Mouse (Mus musculus) right cerebral cortex, postnatal 36 days (tissue): ENCODE data around the gene Prdm5.

Experiments used
- DNase-seq, 2 experiments: peaks; one replicate each; pipeline ENCODE4 v3.0.0; 2022; ENCODE audit warnings: low spot score in 2 of 2, mixed read lengths in 1 of 2

The Prdm5 gene

GRCm38 (mm10) chr6:65778861-65779688, at the start of gene Prdm5:
TSS of gene Prdm5 (plus strand) at chr6:65778988.
- DNase-seq = peak in 1 of 2 experiments; percentile 9

GRCm38 (mm10) chr6:65739442-65739841, 39.3 kb upstream of the Prdm5 start:
- DNase-seq = no peak

- DNase-seq = no peak
These were observed 35.5 kb upstream of the Prdm5 start for GRCm38 (mm10) chr6:65743144-65743870.

GRCm38 (mm10) chr6:65743871-65744202, 35.0 kb upstream of the Prdm5 start:
- no peak for DNase-seq

- DNase-seq = no peak
These were observed 20.6 kb upstream of the Prdm5 start for GRCm38 (mm10) chr6:65758214-65758613.

- DNase-seq = no peak
These were observed 19.6 kb upstream of the Prdm5 start for GRCm38 (mm10) chr6:65759174-65759573.

- DNase-seq = no peak
These were observed 18.7 kb upstream of the Prdm5 start for GRCm38 (mm10) chr6:65760073-65760472.

- DNase-seq = no peak
These were observed 14.3 kb upstream of the Prdm5 start for GRCm38 (mm10) chr6:65764459-65764858.

- no peak for DNase-seq
These were observed 13.7 kb upstream of the Prdm5 start for GRCm38 (mm10) chr6:65765057-65765456.

GRCm38 (mm10) chr6:65765752-65766397, 12.9 kb upstream of the Prdm5 start:
- no peak for DNase-seq

GRCm38 (mm10) chr6:65767911-65768310, 10.9 kb upstream of the Prdm5 start:
- DNase-seq = no peak

- DNase-seq = no peak
These were observed 5.2 kb upstream of the Prdm5 start for GRCm38 (mm10) chr6:65773566-65773965.

GRCm38 (mm10) chr6:65779689-65780233, 973 bp downstream of the Prdm5 start:
- DNase-seq = no peak

GRCm38 (mm10) chr6:65781441-65781840, 2.7 kb downstream of the Prdm5 start:
- no peak for DNase-seq

- DNase-seq = no peak
These were observed 4.9 kb downstream of the Prdm5 start for GRCm38 (mm10) chr6:65783670-65784069.

- no peak for DNase-seq
These were observed 14.1 kb downstream of the Prdm5 start for GRCm38 (mm10) chr6:65792923-65793322.

GRCm38 (mm10) chr6:65796552-65796951, 17.8 kb downstream of the Prdm5 start:
- DNase-seq = no peak

GRCm38 (mm10) chr6:65797276-65797675, 18.5 kb downstream of the Prdm5 start:
- no peak for DNase-seq

- DNase-seq = no peak
These were observed 19.6 kb downstream of the Prdm5 start for GRCm38 (mm10) chr6:65798390-65798789.

- no peak for DNase-seq
These were observed 32.9 kb downstream of the Prdm5 start for GRCm38 (mm10) chr6:65811685-65812084.

- no peak for DNase-seq
These were observed 39.4 kb downstream of the Prdm5 start for GRCm38 (mm10) chr6:65818039-65818747.

- DNase-seq = no peak
These were observed 49.9 kb downstream of the Prdm5 start for GRCm38 (mm10) chr6:65828656-65829055.
